Mouse (Mus musculus) layer of hippocampus, postnatal 25 days (tissue): Measurements from ENCODE around the gene Cux1. TPM values are rescaled to one million over a fixed set of nuclear protein-coding genes. Genes with fewer than 3 reads are reported as not detected.
"Not testable (repeated sequence)": the region's sequence is repeated elsewhere in the genome, so short reads cannot be mapped to it uniquely, and the experiment has no call there.

Experiments used
- DNase-seq, 2 experiments: peaks; one replicate each; pipeline ENCODE4 v3.0.0; 2022; ENCODE audit warnings: mixed read lengths in 2 of 2, low spot score in 1 of 2; ENCODE audit errors: extremely low spot score in 1 of 2
- microRNA-seq, 2 experiments: library from miRNA; unstranded; fragments of <30 nt; microRNA quantifications; one replicate each; pipeline ENCODE4 v1.2.0; 2021
- total RNA-seq, 2 experiments: library from RNA; stranded (reverse); gene quantifications; 2 replicates each; pipeline ENCODE4 v1.2.3; 2021

Cux1 gene
- total RNA-seq, 2 experiments from 2014 or later, result 36.6 to 37.1 TPM

DNA sequence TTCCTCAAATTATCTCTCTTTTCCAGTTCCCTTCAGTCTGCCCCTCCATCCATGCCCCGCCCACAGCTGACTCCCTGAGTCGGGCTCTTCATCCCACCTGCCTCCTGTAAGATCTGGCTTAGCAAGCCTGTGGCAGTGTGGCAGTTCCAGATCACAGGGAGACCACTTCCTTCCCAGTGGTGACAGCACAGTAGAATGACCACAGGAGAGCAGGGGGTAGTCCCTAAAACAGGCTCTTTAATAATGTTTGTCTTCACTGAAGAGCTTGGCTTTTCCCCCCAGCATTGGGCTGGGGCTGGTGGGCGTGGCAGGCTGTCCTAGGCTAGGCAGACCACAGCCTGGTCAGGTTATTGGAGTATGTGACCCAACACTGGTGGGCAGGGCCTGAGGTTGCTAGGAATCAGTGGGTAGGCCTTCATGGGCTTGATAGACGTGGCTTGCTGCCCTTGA is 349.3 kb downstream of the Cux1 start:
- DNase-seq, result no peak

DNA sequence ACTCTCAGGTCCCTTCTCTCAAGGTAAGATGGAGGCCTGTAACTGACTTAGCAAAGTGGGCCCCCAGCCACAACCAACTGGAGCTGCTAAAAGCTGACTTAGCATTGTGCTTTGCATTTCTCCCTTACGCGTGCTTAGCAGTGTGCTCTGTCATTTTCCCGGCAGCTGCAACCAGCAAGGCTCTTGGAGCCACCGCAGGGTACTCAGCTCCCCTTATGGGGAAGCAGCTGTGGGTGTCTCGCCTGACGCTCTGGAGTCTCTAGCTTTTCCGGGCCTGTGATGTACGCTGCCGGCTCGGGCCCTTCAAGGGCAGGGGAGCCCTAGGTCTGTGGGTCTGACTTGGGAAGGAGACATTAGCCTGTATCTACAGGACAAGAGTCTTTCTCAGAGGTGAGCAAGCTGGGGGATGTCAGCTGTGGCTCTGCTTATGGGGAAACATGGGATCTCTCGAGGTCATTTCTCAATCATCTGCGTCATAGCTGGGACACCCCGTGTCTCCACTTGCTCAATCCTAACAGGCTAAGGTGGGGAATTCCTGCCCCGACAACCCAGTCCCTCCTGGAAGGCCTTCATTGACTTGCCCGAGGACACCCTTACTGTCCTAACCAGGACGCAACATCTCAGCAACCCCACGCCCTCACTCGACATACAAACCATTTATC is 350.2 kb downstream of the Cux1 start:
- no peak for DNase-seq

DNA sequence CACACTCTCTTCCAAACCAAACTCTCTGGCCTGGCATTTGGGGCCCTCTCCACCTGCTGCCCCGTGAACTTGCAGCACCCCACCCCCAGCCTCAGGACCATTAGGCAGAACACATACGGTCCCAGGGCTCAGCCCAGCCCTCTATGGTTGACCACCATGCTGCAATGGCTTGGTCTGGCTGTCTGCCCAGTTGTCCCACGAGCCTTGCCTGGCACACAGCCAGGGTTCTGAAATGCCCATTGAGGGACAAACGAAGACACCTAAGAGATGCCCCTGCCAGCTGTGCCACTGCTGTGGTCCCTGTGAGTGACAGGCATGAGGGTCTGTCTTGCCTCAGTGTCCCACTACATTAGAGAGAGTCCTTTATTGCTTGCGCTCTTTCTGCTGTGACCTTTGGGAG is 351.3 kb downstream of the Cux1 start:
- no peak for DNase-seq

DNA sequence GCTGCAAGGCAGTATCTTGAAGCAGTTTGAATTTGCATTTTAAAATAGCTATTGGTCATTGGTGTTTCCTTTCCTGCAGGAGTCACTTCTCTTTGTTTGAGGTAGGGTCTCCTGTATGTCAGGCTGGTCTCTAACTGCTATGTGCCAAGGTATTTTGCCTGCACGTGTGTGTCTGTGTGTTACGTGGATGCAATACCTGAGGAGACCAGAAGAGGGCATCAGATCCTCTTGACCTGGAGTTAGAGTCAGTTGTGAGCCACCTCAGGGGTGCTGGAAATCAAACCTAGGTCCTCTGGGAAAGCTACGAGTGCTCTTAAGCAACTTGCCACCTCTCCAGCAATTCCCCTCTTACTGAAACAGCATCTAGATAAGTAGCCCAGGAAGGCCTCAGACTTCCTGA is 352.1 kb downstream of the Cux1 start:
- no peak for DNase-seq

DNA sequence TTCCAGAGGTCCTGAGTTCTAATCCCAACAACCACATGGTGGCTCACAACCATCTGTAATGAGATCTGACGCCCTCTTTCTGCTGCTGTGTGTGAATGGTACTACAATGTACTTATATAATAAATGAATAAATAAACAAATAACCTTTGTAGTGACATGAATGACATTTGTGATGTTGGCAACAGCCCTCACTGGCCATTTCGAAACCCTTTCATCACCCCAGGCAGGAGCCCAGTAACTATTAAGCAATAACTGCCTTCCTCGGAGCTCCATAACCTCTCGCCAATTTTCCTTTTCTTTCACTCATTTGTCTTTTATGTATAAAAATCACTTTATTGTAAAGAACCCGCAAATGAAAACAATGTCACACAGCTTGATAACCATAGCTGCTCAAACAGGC is 353.6 kb downstream of the Cux1 start:
- DNase-seq, result no peak

DNA sequence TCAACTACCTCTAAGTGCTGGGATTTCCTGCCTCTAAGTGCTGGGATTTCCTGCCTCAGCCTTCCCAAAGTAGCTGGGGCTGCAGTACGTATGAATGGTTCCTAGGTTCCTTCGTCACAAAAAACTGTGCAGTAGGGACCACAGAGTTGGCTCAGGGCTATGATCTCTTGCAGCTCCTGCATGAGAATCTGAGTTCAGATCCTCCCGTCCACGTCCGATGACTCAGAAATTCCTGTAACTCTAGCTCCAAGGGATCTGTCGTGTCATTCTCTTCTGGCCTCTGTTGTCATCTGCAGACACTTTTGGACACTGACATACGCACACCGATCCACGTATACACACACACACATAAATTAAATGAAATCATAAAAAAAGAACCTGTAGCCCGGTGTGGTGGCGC is 354.6 kb downstream of the Cux1 start:
- DNase-seq, result no peak

DNA sequence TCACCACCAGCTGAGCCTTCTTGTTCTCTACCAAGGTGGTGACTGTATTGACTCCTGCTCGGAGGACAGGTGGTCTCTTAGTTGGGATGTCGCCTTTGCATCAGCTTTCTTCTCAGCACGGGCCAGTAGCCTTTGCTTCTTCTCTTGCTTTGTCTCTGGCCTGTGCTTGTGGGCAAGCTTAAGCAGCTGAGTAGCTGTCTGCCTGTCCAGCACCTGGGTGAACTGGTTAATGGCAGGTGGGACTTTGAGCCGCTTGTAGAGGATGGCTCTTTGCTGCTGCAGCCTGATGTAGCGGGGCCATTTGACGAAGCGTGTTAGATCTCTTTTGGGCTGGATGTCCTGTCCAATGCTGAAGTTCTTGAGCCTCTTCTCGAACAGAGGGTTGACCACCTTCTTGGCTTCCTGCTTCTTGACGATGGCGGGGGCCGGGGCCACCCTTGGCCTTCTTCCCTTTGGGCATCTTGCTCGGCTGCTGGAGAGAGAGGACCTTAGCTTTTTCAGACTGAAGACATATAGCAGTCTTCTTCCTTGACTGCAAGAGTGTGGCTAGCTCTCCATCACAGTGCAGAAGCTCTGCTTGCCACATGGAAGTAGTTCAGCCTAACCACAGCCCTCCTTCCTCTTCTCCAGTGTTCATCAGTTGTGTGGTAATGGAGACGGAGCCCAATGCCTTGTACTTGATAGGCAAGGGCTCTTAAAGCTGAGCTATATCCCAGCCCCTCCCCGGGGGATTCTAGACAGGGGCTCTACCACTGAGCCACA is 355.8 kb downstream of the Cux1 start:
- not testable (repeated sequence) for DNase-seq

DNA sequence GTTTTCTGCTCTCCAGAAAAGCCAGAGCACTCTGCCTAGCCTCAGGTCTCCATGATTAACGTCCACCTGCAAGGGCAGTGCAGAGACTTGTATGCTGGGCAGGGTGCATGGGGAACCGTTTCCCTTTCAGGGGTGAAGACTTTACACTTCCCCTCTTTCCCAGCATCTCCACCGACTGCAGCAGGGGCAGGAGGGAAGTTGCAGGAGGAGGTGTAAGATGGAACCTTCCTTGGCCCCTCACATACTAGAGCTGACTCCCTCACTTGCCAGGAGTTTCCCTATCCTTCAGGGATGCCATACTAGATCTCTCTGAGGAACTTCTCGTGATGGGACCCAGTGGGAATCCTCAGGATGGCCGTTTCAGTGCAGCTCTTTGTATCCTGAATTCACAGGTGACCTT is 356.7 kb downstream of the Cux1 start:
- DNase-seq, result no peak

DNA sequence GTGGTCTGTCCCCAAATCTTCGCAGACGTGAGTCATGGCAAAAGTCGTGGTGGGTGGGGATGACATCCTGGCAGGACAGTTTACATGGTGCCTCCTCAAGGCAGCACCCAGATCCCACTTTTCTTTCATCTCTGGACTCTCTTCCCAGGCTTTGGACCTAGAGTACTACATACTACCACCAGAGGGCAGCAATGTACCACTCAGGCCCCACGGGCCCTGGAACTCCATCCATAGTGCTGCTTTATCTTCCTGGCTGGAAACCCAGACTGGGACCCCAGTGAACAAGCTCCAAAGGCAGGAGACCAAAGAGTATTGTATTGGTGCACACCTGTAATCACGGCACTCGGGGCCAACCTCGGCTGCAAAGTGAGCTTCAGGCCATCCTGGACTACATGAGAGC is 365.5 kb downstream of the Cux1 start:
- peak; percentile 36 to 65 for DNase-seq

DNA sequence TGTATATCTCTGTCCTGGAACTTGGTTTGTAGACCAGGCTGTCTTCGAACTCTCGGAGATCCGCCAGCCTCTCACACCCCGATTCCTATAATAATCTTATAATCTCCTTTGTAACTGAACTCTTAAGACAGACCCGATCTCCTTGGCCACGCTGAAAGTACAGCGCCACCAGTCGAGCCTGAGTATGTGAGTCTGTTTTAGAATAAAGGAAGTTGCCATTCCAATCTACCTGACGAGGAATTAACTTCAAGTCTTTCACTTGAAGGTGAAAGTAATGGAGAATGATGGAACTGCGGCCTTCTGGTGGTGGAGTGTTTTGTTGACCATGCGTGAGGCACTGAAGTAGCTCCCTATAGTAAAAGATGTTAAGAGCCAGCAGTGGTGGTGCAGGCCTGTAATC is 367.8 kb downstream of the Cux1 start:
- no peak for DNase-seq

DNA sequence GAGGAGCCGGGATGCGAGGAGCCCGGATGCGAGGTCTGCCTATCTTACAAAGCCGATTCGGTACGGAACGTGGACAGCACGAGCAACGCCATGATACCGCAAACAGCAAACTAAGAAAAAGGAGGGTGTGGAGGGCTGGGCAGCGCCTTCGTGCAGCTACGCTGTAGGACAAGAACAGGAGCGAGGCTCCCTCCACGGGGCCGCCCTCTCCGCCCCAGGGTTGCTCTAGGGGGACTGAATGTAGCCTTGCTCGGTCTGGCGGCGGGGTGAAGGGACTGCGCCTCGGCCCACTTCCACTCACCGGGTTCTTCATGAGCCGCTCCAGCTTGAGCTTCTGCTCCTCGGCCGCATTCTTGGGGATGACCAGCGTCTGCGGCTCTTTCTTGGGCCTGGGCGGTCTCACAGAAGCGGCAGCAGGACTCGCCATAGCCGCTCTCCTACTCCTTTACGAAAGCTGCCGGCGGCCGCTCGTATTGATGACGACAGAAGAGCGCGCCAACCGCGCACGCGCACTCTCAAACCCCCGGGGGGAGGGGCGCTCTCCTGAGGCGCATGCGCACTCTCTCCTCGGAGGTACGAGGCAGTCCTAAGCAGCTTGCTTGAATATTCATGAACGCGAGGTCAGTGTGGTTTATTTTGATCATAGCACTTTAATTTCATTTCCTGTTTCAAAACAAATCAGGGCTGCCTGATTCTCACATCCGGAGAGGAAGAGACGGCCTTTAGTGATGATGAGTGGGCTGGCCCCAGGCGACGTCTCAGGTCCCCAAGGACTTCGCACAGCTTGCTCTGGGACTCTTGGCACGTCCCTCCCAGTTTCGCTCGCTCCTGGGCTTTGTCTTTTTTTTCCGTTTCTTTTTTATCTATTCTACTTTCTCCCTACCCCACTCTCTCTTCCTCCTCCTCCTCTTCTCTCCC is 368.6 kb downstream of the Cux1 start, which contains the start of gene Prkrip1:
TSS of gene Prkrip1 (minus strand) at position 490 of the 918 bp plus-strand sequence.
- peak; percentile 91 to 93 for DNase-seq

Small RNA genes lying within 50 kb of the gene (microRNA-seq; reads per million reads assigned to microRNA genes)
- gene Mir721, result 0 reads per million in 2 experiments

Other genes with a start within 250 kb of the Cux1 start
- not detected for gene Myl10, start 125.7 kb upstream of the Cux1 start, total RNA-seq